Mouse (Mus musculus) heart, embryonic 12.5 days (tissue): ENCODE measurements around the gene Pigs. TPM values are rescaled to one million over a fixed set of nuclear protein-coding genes. Genes with fewer than 3 reads are reported as not detected.
A peak's percentile ranks its signal among the peaks of the same experiment; 100 is the strongest.

ENCODE experiments used
- ATAC-seq: fragments of 200-750 bp; cut with Nextera tagmentation; 2 replicates; pipeline ENCODE4 v1.8.0; 2017; ENCODE audit warnings: moderate TSS enrichment, moderate library complexity; ENCODE audit not compliant: insufficient number of reproducible peaks, low FRiP score
- H3K27ac ChIP-seq: fragments of 300-500 bp; sonication (generic); 2 replicates; pipeline ENCODE4 v1.5.1; 2016; ENCODE audit warnings: mild to moderate bottlenecking, moderate library complexity; ENCODE audit not compliant: poor library complexity, severe bottlenecking
- H3K27me3 ChIP-seq: fragments of 300-500 bp; sonication (generic); replicated peaks from 2 replicates; pipeline ENCODE4 v1.6.1; 2016; ENCODE audit warnings: mild to moderate bottlenecking, moderate library complexity
- H3K36me3 ChIP-seq: fragments of 300-500 bp; sonication (generic); 2 replicates; pipeline ENCODE4 v1.6.1; 2016; ENCODE audit warnings: mild to moderate bottlenecking, moderate library complexity
- H3K4me1 ChIP-seq: fragments of 300-500 bp; sonication (generic); replicated peaks from 2 replicates; pipeline ENCODE4 v1.6.1; 2016; ENCODE audit warnings: mild to moderate bottlenecking
- H3K4me2 ChIP-seq: fragments of 300-500 bp; sonication (generic); 2 replicates; pipeline ENCODE4 v1.6.1; 2016; ENCODE audit warnings: mild to moderate bottlenecking, moderate library complexity
- H3K4me3 ChIP-seq: fragments of 300-500 bp; sonication (generic); 2 replicates; pipeline ENCODE4 v1.5.1; 2016; ENCODE audit warnings: mild to moderate bottlenecking
- H3K9ac ChIP-seq: fragments of 300-500 bp; sonication (generic); 2 replicates; pipeline ENCODE4 v1.6.1; 2016; ENCODE audit warnings: mild to moderate bottlenecking, moderate library complexity
- H3K9me3 ChIP-seq: fragments of 300-500 bp; sonication (generic); replicated peaks from 2 replicates; pipeline ENCODE4 v1.6.1; 2016; ENCODE audit warnings: mild to moderate bottlenecking, moderate library complexity
- whole genome bisulfite sequencing: fragments of 180-500 bp; shearing (Covaris S2); methylation state at CpG from one replicate; pipeline ENCODE4 v1.1.7; 2016; 5-methylcytosine and 5-hydroxymethylcytosine counted together
- polyA plus RNA-seq: library from polyadenylated mRNA; unstranded; fragments of >200 nt; fragmentation: Nextera tagmentation; extraction: Ambion mirVana; gene quantifications from 2 replicates; pipeline ENCODE4 v1.2.1, GENCODE M21; 2016

The Pigs gene
- polyA plus RNA-seq, 1 experiment from 2014 or later: 75.6 TPM

DNA sequence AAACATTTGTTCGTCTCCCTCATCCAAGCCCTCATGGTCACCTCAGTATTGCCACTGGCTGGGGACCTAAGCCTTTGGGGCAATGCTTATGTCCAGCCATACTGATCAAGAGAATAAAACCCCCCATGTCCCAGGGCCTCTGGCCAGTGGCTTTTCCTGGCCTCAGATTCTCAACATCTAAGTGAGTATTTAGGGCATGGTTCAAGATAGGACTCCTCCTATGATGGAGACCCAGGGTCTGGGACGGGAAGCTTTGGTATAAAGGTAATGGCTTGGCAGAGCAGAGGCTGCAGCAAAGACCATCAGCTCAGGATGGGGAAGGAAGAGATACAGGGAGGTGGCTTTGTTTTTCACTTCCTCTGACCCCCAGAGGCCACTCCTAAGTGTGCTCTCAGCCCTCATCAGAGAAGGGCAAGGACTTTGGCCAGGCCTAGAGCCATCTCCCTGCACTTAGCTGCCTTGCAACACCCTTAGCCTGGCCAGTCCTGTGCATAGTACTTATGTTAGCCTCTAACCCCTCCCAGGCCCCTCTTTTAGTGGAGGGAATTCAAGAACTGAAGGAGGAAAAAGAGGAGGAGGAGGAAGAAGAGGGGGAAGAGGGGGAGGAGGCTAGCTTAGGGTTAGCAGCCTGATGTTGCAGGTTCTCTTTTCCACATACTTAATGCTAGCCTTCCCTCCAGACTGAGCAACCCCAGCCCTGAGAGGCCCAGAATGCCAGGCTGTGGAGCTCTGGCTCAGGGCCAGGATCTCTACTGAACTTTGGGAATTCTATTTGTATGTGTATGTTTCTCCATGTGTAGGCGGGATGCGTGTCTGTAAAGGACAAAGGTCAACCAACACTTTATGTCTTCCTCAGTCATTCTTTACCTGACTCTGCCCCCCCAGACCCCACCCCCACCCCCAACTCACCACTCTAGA lies 21.5 kb downstream of the Pigs start:
- Histone ChIP-seq H3K4me3 (no peak overlapping the region), H3K4me1 (peaks cover 35% of the 10 kb centered on the region), H3K27me3 (no peaks in the 10 kb centered on the region), H3K4me2 (no peak overlapping the region), H3K9me3 (no peaks in the 10 kb centered on the region), H3K9ac (0 out of 2 replicates have a peak overlapping the region, but pooled peaks have one; percentile 4), H3K36me3 (peaks cover 16% of the 10 kb centered on the region), H3K27ac (no peak overlapping the region)
- no peak for ATAC-seq
- WGBS: 69% methylated on average over 4 of the region's 4 CpGs

GRCm38 (mm10) chr11:78353081-78353480 lies 24.9 kb downstream of the Pigs start:
- Histone ChIP-seq H3K27me3 (peaks cover 5% of the 10 kb centered on the region; the same call in 1 of the 2 replicates), H3K27ac (no peak overlapping the region), H3K9me3 (no peaks in the 10 kb centered on the region), H3K9ac (no peak overlapping the region), H3K4me1 (peaks cover 14% of the 10 kb centered on the region), H3K4me3 (no peak overlapping the region), H3K4me2 (no peak overlapping the region), H3K36me3 (peaks cover 12% of the 10 kb centered on the region)
- ATAC-seq: no peak
- WGBS: 81% methylated on average over 1 of the region's 1 CpGs

DNA sequence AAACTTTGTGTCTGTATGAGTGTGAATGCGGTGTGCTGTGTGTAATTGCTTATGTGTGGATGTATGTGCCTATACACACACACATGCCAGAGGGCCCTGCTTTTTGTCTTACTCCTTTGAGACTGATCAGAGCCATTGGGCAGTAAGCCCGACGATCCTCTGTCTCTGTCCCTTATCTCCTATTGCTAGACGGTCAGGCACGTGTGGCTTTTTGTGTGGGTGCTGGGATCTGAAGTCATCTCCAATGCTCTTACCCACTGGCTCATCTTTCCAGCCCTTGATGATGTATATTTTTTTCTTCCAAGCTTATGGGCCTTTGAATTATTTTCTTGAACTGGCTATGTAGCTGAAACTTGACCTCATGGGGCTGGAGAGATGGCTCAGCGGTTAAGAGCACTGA lies 26.7 kb downstream of the Pigs start:
- 52% methylated on average over 6 of the region's 6 CpGs for WGBS

GRCm38 (mm10) chr11:78355471-78356238 lies 27.4 kb downstream of the Pigs start:
- WGBS: 36% methylated on average over 4 of the region's 4 CpGs
- H3K9me3 ChIP-seq: no peaks in the 10 kb centered on the region

More for the DNA sequence above, 26.7 kb downstream of the Pigs start:
- Histone ChIP-seq H3K9ac (no peak overlapping the region), H3K27me3 (peaks cover 18% of the 10 kb centered on the region), H3K36me3 (no peaks in the 10 kb centered on the region), H3K27ac (no peak overlapping the region), H3K4me3 (no peak overlapping the region), H3K4me1 (peaks cover 3% of the 10 kb centered on the region), H3K9me3 (no peaks in the 10 kb centered on the region), H3K4me2 (no peak overlapping the region)
- ATAC-seq: no peak

DNA sequence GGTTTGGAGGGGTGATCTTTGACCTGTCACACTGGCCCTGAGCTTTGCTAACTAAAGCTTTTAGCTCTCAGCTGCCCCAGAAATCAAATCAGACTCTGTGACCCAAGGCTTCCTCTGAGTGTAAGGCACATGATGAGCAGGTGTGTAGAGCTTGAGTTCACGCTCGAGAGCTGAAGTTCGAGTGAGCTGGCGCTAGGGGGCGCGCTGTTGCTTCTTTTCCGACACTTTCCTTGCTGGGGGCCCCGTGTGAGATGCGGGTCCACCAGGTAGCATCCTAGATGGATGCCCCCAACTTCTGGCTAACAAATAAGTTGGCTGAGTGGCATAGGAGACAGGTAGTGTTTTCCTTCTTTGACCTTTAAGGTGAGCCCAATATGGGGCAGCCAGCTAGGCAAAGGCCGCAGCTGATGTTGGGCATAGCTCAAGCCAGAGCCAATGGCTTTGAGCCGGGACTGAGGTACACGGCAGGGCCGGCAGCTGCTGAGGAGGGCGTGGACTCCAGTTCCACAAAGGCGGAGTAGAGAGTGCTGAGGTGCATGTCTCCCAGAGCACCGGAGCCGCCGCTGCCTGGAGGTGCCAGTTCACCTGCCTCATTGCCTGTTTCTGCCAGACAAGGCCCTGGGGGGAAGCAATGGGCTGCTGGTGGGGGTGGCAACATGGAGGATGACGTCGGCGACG lies 30.3 kb downstream of the Pigs start:
- Histone ChIP-seq H3K9ac (no peak overlapping the region), H3K4me3 (no peak overlapping the region), H3K27ac (no peak overlapping the region), H3K36me3 (no peaks in the 10 kb centered on the region), H3K9me3 (no peaks in the 10 kb centered on the region), H3K4me1 (no peaks in the 10 kb centered on the region), H3K27me3 (peaks cover 32% of the 10 kb centered on the region), H3K4me2 (no peak overlapping the region)
- ATAC-seq: no peak
- WGBS: 16% methylated on average over 22 of the region's 22 CpGs

More at GRCm38 (mm10) chr11:78355471-78356238, 27.4 kb downstream of the Pigs start:
- Histone ChIP-seq H3K4me1 (no peaks in the 10 kb centered on the region), H3K27me3 (peaks cover 18% of the 10 kb centered on the region), H3K9ac (no peak overlapping the region), H3K36me3 (no peaks in the 10 kb centered on the region), H3K4me2 (no peak overlapping the region), H3K4me3 (no peak overlapping the region), H3K27ac (no peak overlapping the region)
- no peak for ATAC-seq

DNA sequence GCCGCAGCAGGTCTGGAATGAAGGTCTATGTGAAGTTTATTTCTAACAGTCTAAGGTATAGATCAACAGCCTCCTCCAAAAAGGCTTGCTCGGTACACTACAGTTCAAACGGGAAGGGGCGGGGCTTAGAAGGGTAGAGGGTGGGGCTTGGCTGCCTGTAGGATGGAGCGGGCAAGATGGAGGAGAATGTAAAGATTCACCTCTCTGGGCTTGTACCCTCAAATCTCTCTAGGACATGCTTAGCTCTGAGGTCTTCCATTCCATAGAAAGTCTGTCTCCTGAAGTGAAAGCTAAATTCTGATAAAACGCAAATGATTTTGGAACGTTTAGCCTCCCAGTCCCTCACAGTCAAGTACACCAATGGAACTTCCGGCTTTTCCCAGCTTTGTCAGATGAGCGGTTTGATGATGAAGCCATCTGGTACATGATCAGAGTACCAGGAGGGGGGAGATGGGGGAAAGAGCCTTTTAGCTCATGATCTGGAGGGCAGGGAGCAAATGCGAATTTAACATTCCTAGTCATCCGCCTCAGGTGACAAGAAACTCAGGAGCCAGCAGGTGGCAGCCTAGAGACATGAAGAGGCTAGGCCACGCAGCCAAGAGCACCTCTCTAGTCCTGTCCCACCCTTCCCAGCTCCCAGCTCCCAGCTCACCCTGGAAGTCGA lies 32.0 kb downstream of the Pigs start:
- no peak overlapping the region for H3K9ac ChIP-seq
- H3K4me1 ChIP-seq: no peaks in the 10 kb centered on the region
- peak overlapping the region; percentile 37 for H3K4me3 ChIP-seq
- no peaks in the 10 kb centered on the region for H3K36me3 ChIP-seq
- no peak overlapping the region for H3K27ac ChIP-seq
- no peaks in the 10 kb centered on the region for H3K9me3 ChIP-seq
- ATAC-seq: peak; percentile 67
- H3K4me2 ChIP-seq: peak overlapping the region; percentile 67
- WGBS: 8% methylated on average over 13 of the region's 13 CpGs
- peaks cover 37% of the 10 kb centered on the region for H3K27me3 ChIP-seq

- Histone ChIP-seq H3K27me3 (peaks cover 37% of the 10 kb centered on the region), H3K9me3 (no peaks in the 10 kb centered on the region), H3K4me2 (no peak overlapping the region), H3K27ac (no peak overlapping the region), H3K36me3 (no peaks in the 10 kb centered on the region), H3K4me1 (no peaks in the 10 kb centered on the region), H3K9ac (no peak overlapping the region), H3K4me3 (no peak overlapping the region)
- 60% methylated on average over 2 of the region's 2 CpGs for WGBS
- peak; percentile 8; the same call in 1 of the 2 replicates for ATAC-seq
These were observed 32.5 kb downstream of the Pigs start for GRCm38 (mm10) chr11:78360789-78361131.

- Histone ChIP-seq H3K9ac (no peak overlapping the region), H3K27me3 (peaks cover 35% of the 10 kb centered on the region), H3K36me3 (no peaks in the 10 kb centered on the region), H3K27ac (no peak overlapping the region), H3K4me1 (no peaks in the 10 kb centered on the region), H3K9me3 (no peaks in the 10 kb centered on the region), H3K4me2 (no peak overlapping the region), H3K4me3 (no peak overlapping the region)
- 75% methylated on average over 13 of the region's 13 CpGs for WGBS
- no peak for ATAC-seq
These were observed 35.2 kb downstream of the Pigs start for GRCm38 (mm10) chr11:78363309-78364007.

- H3K4me1 ChIP-seq: no peaks in the 10 kb centered on the region
- H3K4me2 ChIP-seq: no peak overlapping the region
- 53% methylated on average over 8 of the region's 8 CpGs for WGBS
- H3K27me3 ChIP-seq: peaks cover 30% of the 10 kb centered on the region; the same call in 1 of the 2 replicates
- H3K9ac ChIP-seq: no peak overlapping the region
- no peak for ATAC-seq
- H3K27ac ChIP-seq: no peak overlapping the region
- H3K4me3 ChIP-seq: no peak overlapping the region
- H3K36me3 ChIP-seq: no peaks in the 10 kb centered on the region
- H3K9me3 ChIP-seq: no peaks in the 10 kb centered on the region
These were observed 35.9 kb downstream of the Pigs start for GRCm38 (mm10) chr11:78364103-78364502.
